Mouse (Mus musculus): Measurements from ENCODE around the gene Snrnp200. TPM values are rescaled to one million over a fixed set of nuclear protein-coding genes. Genes with fewer than 3 reads are reported as not detected.
A peak's percentile ranks its signal among the peaks of the same experiment; 100 is the strongest.

Gene Snrnp200
- polyA plus RNA-seq, 2 experiments, result 27.5 to 28.1 TPM

- peak; percentile 97 for ATAC-seq (ENCODE audit: insufficient read depth)
- peaks cover 19% of the 10 kb centered on the region for H3K36me3 ChIP-seq (replicated peaks; ENCODE audit: control insufficient read depth, insufficient read depth, low read depth)
- H3K4me3 ChIP-seq (ENCODE audit: insufficient read depth in 1 of 2, low read depth in 2 of 2, low read length in 2 of 2), result peak within 1 kb of the TSS; percentile 84
- H3K9ac ChIP-seq (replicated peaks), result peak within 1 kb of the TSS; percentile 91
- peaks cover 19 to 29% of the 10 kb centered on the region in 2 experiments for H3K4me1 ChIP-seq (replicated peaks; ENCODE audit: control insufficient read depth in 2 of 2, insufficient read depth in 2 of 2, low read length in 1 of 2)
- H3K4me2 ChIP-seq (ENCODE audit: low read depth), result peak within 1 kb of the TSS; percentile 92
- no peaks in the 10 kb centered on the region for H3K9me3 ChIP-seq (ENCODE audit: control insufficient read depth, low read length)
- under 1% methylated on average over 47 of the region's 53 CpGs for WGBS (ENCODE audit: insufficient replicate concordance)
- peak within 1 kb of the TSS; percentile 75 for H3K27ac ChIP-seq
- TF ChIP-seq EP300 (IDR thresholded peaks at IDR 0.05; ENCODE audit: low read depth) (no peak), CTCF (IDR thresholded peaks at IDR 0.05; ENCODE audit: low read depth) (no peak)
- DNase-seq (ENCODE audit: low read depth in 3 of 3, low spot score in 3 of 3), result peak; percentile 98 to 99 (median 99)
- no peaks in the 10 kb centered on the region for H3K27me3 ChIP-seq (ENCODE audit: control insufficient read depth, insufficient read depth, low read length)
These were observed 39.6 kb downstream of the Snrnp200 start, which contains the start of the genes Ciao1 and Tmem127 for GRCm38 (mm10) chr2:127247592-127248333. Ciao1 (minus strand) TSS chr2:127247816. Tmem127 (plus strand) TSS chr2:127247908.

DNA sequence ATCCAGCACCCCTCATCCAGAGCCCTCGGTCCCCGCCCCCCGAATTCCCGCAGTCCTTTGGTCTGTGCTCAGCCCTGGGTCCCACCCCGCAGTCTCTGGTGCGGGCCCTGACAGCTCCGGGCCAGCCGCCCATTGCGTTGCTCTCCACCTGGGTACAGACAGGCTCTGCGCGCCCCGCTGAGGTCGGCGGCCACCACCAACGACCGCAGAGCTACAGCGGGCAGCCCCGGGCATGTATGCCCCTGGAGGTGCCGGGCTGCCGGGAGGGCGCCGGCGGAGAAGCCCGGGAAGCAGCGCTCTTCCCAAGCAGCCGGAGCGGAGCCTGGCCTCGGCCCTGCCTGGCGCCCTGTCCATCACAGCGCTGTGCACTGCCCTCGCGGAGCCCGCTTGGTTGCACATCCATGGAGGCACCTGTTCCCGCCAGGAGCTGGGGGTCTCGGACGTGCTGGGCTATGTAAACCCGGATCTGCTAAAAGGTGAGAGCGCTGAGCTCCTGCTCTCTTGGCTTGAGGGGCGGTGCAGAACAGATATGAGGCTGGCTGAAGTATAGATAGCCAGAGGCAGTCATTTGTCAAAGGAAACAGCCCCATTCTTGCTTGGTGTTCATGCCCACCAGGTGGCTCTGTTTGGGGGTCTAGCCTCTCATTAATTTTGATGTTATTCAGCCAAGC, 40.3 kb downstream of the Snrnp200 start:
- DNase-seq (ENCODE audit: low read depth in 3 of 3, low spot score in 3 of 3), result peak; percentile 45 to 54 (median 54)
- peak; percentile 50 for ATAC-seq (ENCODE audit: insufficient read depth)
- peak overlapping the region; percentile 92 for H3K4me2 ChIP-seq (ENCODE audit: low read depth)
- peaks cover 19% of the 10 kb centered on the region for H3K36me3 ChIP-seq (replicated peaks; ENCODE audit: control insufficient read depth, insufficient read depth, low read depth)
- peaks cover 19 to 29% of the 10 kb centered on the region in 2 experiments for H3K4me1 ChIP-seq (replicated peaks; ENCODE audit: control insufficient read depth in 2 of 2, insufficient read depth in 2 of 2, low read length in 1 of 2)
- H3K9me3 ChIP-seq (ENCODE audit: control insufficient read depth, low read length), result no peaks in the 10 kb centered on the region
- peak overlapping the region; percentile 84 for H3K4me3 ChIP-seq (ENCODE audit: insufficient read depth in 1 of 2, low read depth in 2 of 2, low read length in 2 of 2)
- 1% methylated on average over 39 of the region's 39 CpGs for WGBS (ENCODE audit: insufficient replicate concordance)
- H3K27ac ChIP-seq, result peak overlapping the region; percentile 75
- peak overlapping the region; percentile 91 for H3K9ac ChIP-seq (replicated peaks)
- TF ChIP-seq EP300 (IDR thresholded peaks at IDR 0.05; ENCODE audit: low read depth) (no peak), CTCF (IDR thresholded peaks at IDR 0.05; ENCODE audit: low read depth) (peak; percentile 47)
- no peaks in the 10 kb centered on the region for H3K27me3 ChIP-seq (ENCODE audit: control insufficient read depth, insufficient read depth, low read length)

GRCm38 (mm10) chr2:127250291-127251008, 42.3 kb downstream of the Snrnp200 start:
- no peak for TF ChIP-seq CTCF (IDR thresholded peaks at IDR 0.05; ENCODE audit: low read depth)
- TF ChIP-seq EP300 (IDR thresholded peaks at IDR 0.05; ENCODE audit: low read depth), result peak; percentile 35; the same call in 1 of the 2 replicates
- Histone ChIP-seq H3K36me3 (replicated peaks; ENCODE audit: control insufficient read depth, insufficient read depth, low read depth) (peaks cover 10% of the 10 kb centered on the region), H3K4me1 (replicated peaks; ENCODE audit: control insufficient read depth in 2 of 2, insufficient read depth in 2 of 2, low read length in 1 of 2) (peaks cover 19 to 29% of the 10 kb centered on the region in 2 experiments), H3K27ac (peak overlapping the region; percentile 14; the same call in 1 of the 2 replicates), H3K9ac (replicated peaks) (0 out of 2 replicates have a peak overlapping the region, but pooled peaks have one; percentile 12), H3K9me3 (ENCODE audit: control insufficient read depth, low read length) (no peaks in the 10 kb centered on the region), H3K4me2 (ENCODE audit: low read depth) (peak overlapping the region; percentile 92), H3K4me3 (ENCODE audit: insufficient read depth in 1 of 2, low read depth in 2 of 2, low read length in 2 of 2) (0 out of 4 replicates have a peak overlapping the region, but pooled peaks of 1 of the 2 experiments have one; percentile 3), H3K27me3 (ENCODE audit: control insufficient read depth, insufficient read depth, low read length) (no peaks in the 10 kb centered on the region)
- ATAC-seq (ENCODE audit: insufficient read depth), result no peak
- 60% methylated on average over 9 of the region's 9 CpGs for WGBS (ENCODE audit: insufficient replicate concordance)
- no peak for DNase-seq (ENCODE audit: low read depth in 3 of 3, low spot score in 3 of 3)

DNA sequence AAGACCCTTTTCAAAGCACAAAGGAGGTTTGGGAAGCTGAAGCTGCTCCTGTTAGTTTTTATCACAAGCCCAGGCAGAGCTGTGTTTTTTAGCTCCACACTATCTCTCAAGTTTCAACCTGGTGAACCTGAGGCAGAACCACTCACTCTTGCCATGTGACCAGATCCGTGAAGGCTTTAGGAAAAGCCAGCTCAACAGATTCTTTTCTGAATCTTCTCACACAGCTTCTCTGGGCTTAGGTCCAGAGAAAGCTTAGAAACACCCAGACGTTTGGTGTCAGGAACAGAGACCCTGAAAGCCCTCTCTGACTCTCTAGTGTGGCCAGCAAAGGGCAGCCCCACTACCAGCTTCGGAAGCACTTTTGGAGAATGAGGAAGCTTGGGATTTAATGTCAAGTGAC, 43.3 kb downstream of the Snrnp200 start:
- DNase-seq (ENCODE audit: low read depth in 3 of 3, low spot score in 3 of 3) (no peak), ATAC-seq (ENCODE audit: insufficient read depth) (no peak)
- Histone ChIP-seq H3K9ac (replicated peaks) (no peak overlapping the region), H3K9me3 (ENCODE audit: control insufficient read depth, low read length) (no peaks in the 10 kb centered on the region), H3K4me3 (ENCODE audit: insufficient read depth in 1 of 2, low read depth in 2 of 2, low read length in 2 of 2) (no peak overlapping the region), H3K4me2 (ENCODE audit: low read depth) (no peak overlapping the region), H3K4me1 (replicated peaks; ENCODE audit: control insufficient read depth in 2 of 2, insufficient read depth in 2 of 2, low read length in 1 of 2) (peaks cover 16 to 24% of the 10 kb centered on the region in 2 experiments), H3K36me3 (replicated peaks; ENCODE audit: control insufficient read depth, insufficient read depth, low read depth) (peaks cover 2% of the 10 kb centered on the region; the same call in 1 of the 2 replicates), H3K27me3 (ENCODE audit: control insufficient read depth, insufficient read depth, low read length) (no peaks in the 10 kb centered on the region), H3K27ac (no peak overlapping the region)
- TF ChIP-seq EP300 (IDR thresholded peaks at IDR 0.05; ENCODE audit: low read depth) (no peak), CTCF (IDR thresholded peaks at IDR 0.05; ENCODE audit: low read depth) (no peak)
- WGBS (ENCODE audit: insufficient replicate concordance), result 71% methylated on average over 3 of the region's 3 CpGs

All from liver, embryonic 14.5 days (tissue).